Mouse (Mus musculus): ENCODE data around the gene Smox.

Smox gene

DNA sequence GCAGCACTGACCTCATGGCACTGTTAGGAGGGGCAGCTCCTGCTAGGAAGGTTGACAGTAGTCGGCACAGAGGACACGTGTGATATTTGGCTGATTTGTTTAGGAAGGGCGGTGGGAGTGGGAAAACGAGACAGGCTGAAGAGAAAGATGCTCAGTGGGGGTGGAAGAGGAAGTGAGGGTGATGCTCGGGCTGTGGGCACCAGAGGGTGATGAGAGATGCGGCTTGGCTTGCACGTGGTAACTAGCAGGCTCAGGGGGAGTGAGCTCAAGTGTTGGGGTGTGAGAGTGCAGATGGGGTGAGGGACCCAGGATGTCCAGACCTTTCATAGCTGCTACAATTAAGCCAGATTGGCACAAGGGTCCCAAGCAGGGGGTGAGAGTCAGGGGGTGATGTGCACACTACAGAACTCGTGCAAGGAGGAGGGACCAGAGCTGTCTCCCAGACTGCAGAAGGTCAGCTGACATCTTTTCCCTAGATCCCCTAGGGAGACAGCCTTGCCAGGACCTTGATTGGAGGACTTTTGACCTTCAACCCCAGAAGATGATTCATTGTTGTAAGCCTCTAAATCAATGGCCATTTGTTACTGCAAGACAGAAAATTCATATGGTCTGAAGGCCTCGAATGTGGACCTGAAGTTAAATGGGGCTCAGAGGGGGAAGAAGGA lies 61.6 kb downstream of the Smox start:
- no peak for DNase-seq (ENCODE audit: low spot score)

DNA sequence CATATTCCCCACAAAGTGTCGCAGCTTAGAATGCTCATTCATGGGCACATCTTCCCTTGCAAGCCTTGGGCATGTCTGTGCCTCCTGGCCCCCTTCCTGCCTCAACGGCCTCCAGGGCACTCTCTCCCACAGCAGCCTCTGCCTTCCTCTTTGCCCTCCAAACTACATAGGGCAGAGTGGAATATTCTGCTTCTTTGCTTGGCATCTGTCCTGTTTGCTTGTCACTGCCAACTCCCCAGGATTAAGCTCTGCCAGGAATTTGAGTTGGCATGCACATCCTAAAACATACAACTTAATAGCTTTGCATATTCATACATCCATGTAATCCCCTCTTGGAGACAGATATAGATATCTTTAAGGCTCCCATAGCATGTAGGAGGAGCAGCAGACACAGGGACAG lies 66.6 kb downstream of the Smox start:
- DNase-seq (ENCODE audit: low spot score) = no peak

GRCm38 (mm10) chr2:131560205-131560919 lies 69.1 kb downstream of the Smox start:
- no peak for DNase-seq (ENCODE audit: low spot score)

- DNase-seq (ENCODE audit: low spot score) = no peak
Measured at GRCm38 (mm10) chr2:131561344-131561870, 70.1 kb downstream of the Smox start.

GRCm38 (mm10) chr2:131561891-131562585 lies 70.7 kb downstream of the Smox start, which contains the start of gene Adra1d:
Gene Adra1d (minus strand): TSS chr2:131562283.
- DNase-seq (ENCODE audit: low spot score) = no peak

DNA sequence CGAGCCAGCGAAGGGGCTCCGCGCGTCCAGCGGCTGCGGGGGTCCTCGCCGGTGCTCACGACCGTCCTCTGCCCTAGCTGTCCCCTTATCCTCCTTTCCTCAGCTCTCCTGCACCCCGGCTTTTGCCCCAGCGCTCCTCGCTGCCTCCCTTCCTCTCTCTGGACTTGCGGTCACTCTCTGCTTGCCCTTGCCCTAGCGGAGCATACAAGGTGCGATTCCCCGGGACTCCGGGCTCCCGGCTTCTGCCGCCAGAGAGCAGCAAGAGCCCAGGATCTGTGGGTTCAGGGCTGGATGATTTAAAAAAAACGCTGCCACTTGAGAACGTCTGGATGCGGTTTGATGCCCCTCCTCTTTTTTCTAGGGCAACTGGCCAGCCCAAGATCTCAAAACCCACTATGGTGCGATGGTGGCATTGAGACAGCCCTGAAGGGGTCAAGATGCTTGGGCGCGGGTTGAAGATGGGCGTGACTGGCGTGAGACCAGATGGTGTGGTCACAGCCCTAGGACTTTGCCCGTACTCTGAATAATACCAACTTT lies 71.4 kb downstream of the Smox start:
- peak; percentile 40 for DNase-seq (ENCODE audit: low spot score)
